Mouse (Mus musculus): ENCODE measurements around the gene Sphk2.
A peak's percentile ranks its signal among the peaks of the same experiment; 100 is the strongest.

The Sphk2 gene

GRCm38 (mm10) chr7:45717918-45718297, at the start of gene Sphk2:
Gene Sphk2, minus strand, starts transcription at chr7:45718002.
- peak; percentile 98 for DNase-seq

- no peak for DNase-seq
These were observed 49.7 kb upstream of the Sphk2 start for GRCm38 (mm10) chr7:45767500-45767899.

GRCm38 (mm10) chr7:45766764-45767163, 49.0 kb upstream of the Sphk2 start:
- no peak for DNase-seq

GRCm38 (mm10) chr7:45765995-45766394, 48.2 kb upstream of the Sphk2 start:
- no peak for DNase-seq

- DNase-seq, result no peak
These were observed 42.3 kb upstream of the Sphk2 start for GRCm38 (mm10) chr7:45760151-45760550.

- no peak for DNase-seq
These were observed 41.6 kb upstream of the Sphk2 start for GRCm38 (mm10) chr7:45759400-45759799.

GRCm38 (mm10) chr7:45755703-45756102, 37.9 kb upstream of the Sphk2 start:
- no peak for DNase-seq

- no peak for DNase-seq
These were observed 32.4 kb upstream of the Sphk2 start for GRCm38 (mm10) chr7:45750162-45750561.

GRCm38 (mm10) chr7:45749401-45749800, 31.6 kb upstream of the Sphk2 start:
- DNase-seq, result no peak

- no peak for DNase-seq
These were observed 30.3 kb upstream of the Sphk2 start for GRCm38 (mm10) chr7:45748110-45748509.

GRCm38 (mm10) chr7:45747450-45747849, 29.6 kb upstream of the Sphk2 start:
- DNase-seq, result no peak

- no peak for DNase-seq
These were observed 28.7 kb upstream of the Sphk2 start for GRCm38 (mm10) chr7:45746518-45746917.

- DNase-seq, result peak; percentile 73
These were observed 26.6 kb upstream of the Sphk2 start for GRCm38 (mm10) chr7:45744387-45744786.

- DNase-seq, result no peak
These were observed 24.5 kb upstream of the Sphk2 start for GRCm38 (mm10) chr7:45742338-45742737.

GRCm38 (mm10) chr7:45741777-45742176, 24.0 kb upstream of the Sphk2 start:
- no peak for DNase-seq

- no peak for DNase-seq
These were observed 23.5 kb upstream of the Sphk2 start for GRCm38 (mm10) chr7:45741308-45741707.

- no peak for DNase-seq
These were observed 22.0 kb upstream of the Sphk2 start for GRCm38 (mm10) chr7:45739820-45740219.

GRCm38 (mm10) chr7:45739162-45739763, 21.5 kb upstream of the Sphk2 start:
- peak; percentile 75 for DNase-seq

GRCm38 (mm10) chr7:45733477-45733876, 15.7 kb upstream of the Sphk2 start:
- DNase-seq, result no peak

GRCm38 (mm10) chr7:45730727-45731431, 13.1 kb upstream of the Sphk2 start:
- no peak for DNase-seq

- DNase-seq, result no peak
These were observed 9.8 kb upstream of the Sphk2 start for GRCm38 (mm10) chr7:45727625-45728024.

GRCm38 (mm10) chr7:45726419-45726818, 8.6 kb upstream of the Sphk2 start:
- DNase-seq, result no peak

- no peak for DNase-seq
These were observed 7.9 kb upstream of the Sphk2 start, which contains the start of gene Spaca4 for GRCm38 (mm10) chr7:45725713-45726112. Gene Spaca4, minus strand, starts transcription at chr7:45725813.

- DNase-seq, result no peak
These were observed 7.3 kb upstream of the Sphk2 start for GRCm38 (mm10) chr7:45725151-45725550.

- peak; percentile 36 for DNase-seq
These were observed 6.0 kb upstream of the Sphk2 start for GRCm38 (mm10) chr7:45723781-45724180.

Data from cerebellum, adult 11-12 months (tissue).